ENCODE assay signal across 26 mouse cellular contexts in genomic region chr6:29600188-29600587, GRCm38 (mm10). TPM values are rescaled to one million over a fixed set of nuclear protein-coding genes. Genes with fewer than 3 reads are reported as not detected.
A peak's percentile ranks its signal among the peaks of the same experiment; 100 is the strongest.
DNase-seq lines count a peak whose midpoint lies in the region; ATAC-seq and TF ChIP-seq lines count a peak whose summit lies in the region.
"Had no signal": no experiment of that assay in that cellular context is flagged by ENCODE, and none has a peak within 500 bp of the region (broad histone marks: within the 10 kb centered on the region; RNA-seq: fewer than 3 reads in every experiment).

No protein-coding gene starts in this region.

- dilution Hi-C loops in CH12.LX (cut with MboI; ENCODE audit: extremely low pct_ligation_motif_present, extremely low pct_unique_long_range_greater_than_20kb, low sequenced_read_pairs): no loop called here

- TF ChIP-seq CTCF in heart, adult 2 months (IDR thresholded peaks at IDR 0.05): no peak
- no peak for TF ChIP-seq CTCF in CH12.LX (conservative IDR thresholded peaks at IDR 0.05 in 1 of 2, IDR thresholded peaks at IDR 0.05 in 1 of 2; ENCODE audit: low read depth in 2 of 2, low read length in 2 of 2)

- TF ChIP-seq RAD21 in CH12.LX (IDR thresholded peaks at IDR 0.05; ENCODE audit: low read depth, low read length): no peak

- DNase-seq in heart, adult 11 months: peak; percentile 58
- no peak for DNase-seq in heart, adult 2 months
- no peak for DNase-seq in CH12.LX (ENCODE audit: extremely low read depth)
- no peak for DNase-seq in limb, embryonic 10.5 days (ENCODE audit: low spot score)
- no peak for DNase-seq in gastrocnemius, postnatal 25 days
- DNase-seq: adrenal gland, adult 8-10 months; adrenal gland, postnatal 25 days; B cell, adult 2 months; cerebellum, adult 11 months; cerebellum, adult 18-20 months; cerebellum, adult 8-10 months; cerebellum, adult 9-11 months; cerebellum, postnatal 14 days; cerebellum, postnatal 36 days; embryo, embryonic 11 days had no signal

- no peak overlapping the region for H3K27ac ChIP-seq in heart, adult 2 months
- H3K27ac ChIP-seq in CH12.LX (ENCODE audit: insufficient read depth, low read depth): no peak overlapping the region
- no peak overlapping the region for H3K27ac ChIP-seq in limb, embryonic 10.5 days
- H3K27ac ChIP-seq: embryonic facial prominence, embryonic 13.5 days; embryonic facial prominence, embryonic 15.5 days; forebrain, embryonic 10.5 days; forebrain, embryonic 12.5 days had no signal

- H3K79me2 ChIP-seq in heart, adult 2 months (replicated peaks; ENCODE audit: control insufficient read depth, insufficient read depth, low read length): peaks cover 5% of the 10 kb centered on the region; the same call in 1 of the 2 replicates
- H3K79me2 ChIP-seq in CH12.LX (replicated peaks; ENCODE audit: control insufficient read depth, extremely low read depth, insufficient read depth, poor library complexity, severe bottlenecking): peaks cover 84% of the 10 kb centered on the region

- ATAC-seq in granulocyte monocyte progenitor cell, adult 5-6 weeks (replicated peaks; ENCODE audit: poor library complexity, severe bottlenecking): peak; percentile 58
- ATAC-seq: activated CD4-positive, CD25-positive, alpha-beta regulatory T cell, adult 4 months; CD4-positive, CD25-positive, alpha-beta regulatory T cell, adult 4 months; forebrain, embryonic 14.5 days; forebrain, embryonic 16.5 days; Patski had no signal

- no peak overlapping the region for H3K4me3 ChIP-seq in heart, adult 2 months
- no peak overlapping the region for H3K4me3 ChIP-seq in CH12.LX (replicated peaks in 1 of 3; ENCODE audit: low read depth in 2 of 3, low read length in 2 of 3, poor library complexity in 1 of 3)
- no peak overlapping the region for H3K4me3 ChIP-seq in limb, embryonic 10.5 days
- H3K4me3 ChIP-seq: embryonic facial prominence, embryonic 13.5 days; embryonic facial prominence, embryonic 15.5 days; erythroblast, embryonic 14.5 days; forebrain, embryonic 10.5 days; forebrain, embryonic 12.5 days had no signal

- in situ Hi-C loops in CH12.LX (cut with MboI; ENCODE audit: low pct_ligation_motif_present, low pct_unique_long_range_greater_than_20kb, low sequenced_read_pairs): no loop called here

- no peaks in the 10 kb centered on the region for H3K9me3 ChIP-seq in CH12.LX (replicated peaks; ENCODE audit: low read length)
- no peaks in the 10 kb centered on the region for H3K9me3 ChIP-seq in limb, embryonic 10.5 days (replicated peaks)
- H3K9me3 ChIP-seq: embryonic facial prominence, embryonic 13.5 days; embryonic facial prominence, embryonic 15.5 days; forebrain, embryonic 10.5 days; forebrain, embryonic 12.5 days had no signal

- TF ChIP-seq EP300 in heart, adult 2 months (IDR thresholded peaks at IDR 0.05; ENCODE audit: insufficient read depth, low read depth, low read length): no peak
- TF ChIP-seq EP300 in CH12.LX (IDR thresholded peaks at IDR 0.05; ENCODE audit: low read length): no peak

- H3K4me1 ChIP-seq in heart, adult 2 months (ENCODE audit: control insufficient read depth, insufficient read depth, low read length): no peaks in the 10 kb centered on the region; the same call in 1 of the 2 replicates
- peaks cover 0 to 38% of the 10 kb centered on the region in 2 experiments; a peak in 2 of 4 replicates for H3K4me1 ChIP-seq in CH12.LX (ENCODE audit: control insufficient read depth in 1 of 2, insufficient read depth in 2 of 2)
- H3K4me1 ChIP-seq in limb, embryonic 10.5 days: no peaks in the 10 kb centered on the region
- H3K4me1 ChIP-seq: embryonic facial prominence, embryonic 13.5 days; embryonic facial prominence, embryonic 15.5 days had no signal

- H3K36me3 ChIP-seq in heart, adult 2 months (ENCODE audit: control insufficient read depth, insufficient read depth, low read length): no peaks in the 10 kb centered on the region; the same call in none of the 2 replicates
- H3K36me3 ChIP-seq in CH12.LX (replicated peaks in 1 of 2; ENCODE audit: control insufficient read depth in 1 of 2, insufficient read depth in 1 of 2, low read length in 1 of 2): peaks cover 6 to 52% of the 10 kb centered on the region in 2 experiments
- H3K36me3 ChIP-seq in limb, embryonic 10.5 days: peaks cover 17% of the 10 kb centered on the region
- H3K36me3 ChIP-seq: embryonic facial prominence, embryonic 13.5 days; embryonic facial prominence, embryonic 15.5 days; forebrain, embryonic 12.5 days had no signal

- H3K4me2 ChIP-seq in CH12.LX (ENCODE audit: insufficient read depth, low read depth, poor library complexity, severe bottlenecking): no peak overlapping the region
- H3K4me2 ChIP-seq: embryonic facial prominence, embryonic 13.5 days; embryonic facial prominence, embryonic 15.5 days; forebrain, embryonic 12.5 days had no signal

- no peak for TF ChIP-seq POLR2A in heart, adult 2 months (IDR thresholded peaks at IDR 0.05; ENCODE audit: insufficient read depth, low read depth, low read length)
- TF ChIP-seq POLR2A in CH12.LX (IDR thresholded peaks at IDR 0.05; ENCODE audit: low read depth, low read length): no peak

- intact Hi-C loops in heart, adult 2 months (cut with DNase I): no loop called here

- H3K9ac ChIP-seq in heart, adult 2 months (ENCODE audit: low read depth, low read length): no peak overlapping the region
- no peak overlapping the region for H3K9ac ChIP-seq in CH12.LX (ENCODE audit: insufficient read depth, low read depth)
- H3K9ac ChIP-seq: embryonic facial prominence, embryonic 13.5 days; embryonic facial prominence, embryonic 15.5 days; forebrain, embryonic 12.5 days had no signal

- no peaks in the 10 kb centered on the region for H3K27me3 ChIP-seq in heart, adult 2 months (ENCODE audit: control insufficient read depth, insufficient read depth, low read length)
- no peaks in the 10 kb centered on the region for H3K27me3 ChIP-seq in CH12.LX (replicated peaks)
- H3K27me3 ChIP-seq in limb, embryonic 10.5 days (ENCODE audit: low read depth, poor library complexity, severe bottlenecking): no peaks in the 10 kb centered on the region
- H3K27me3 ChIP-seq: embryonic facial prominence, embryonic 13.5 days; embryonic facial prominence, embryonic 15.5 days; forebrain, embryonic 12.5 days; Patski had no signal

TF ChIP-seq in CH12.LX, 34 proteins besides CTCF, POLR2A, EP300 and RAD21:
- no peak for TF ChIP-seq CHD1 (IDR thresholded peaks at IDR 0.05; ENCODE audit: low read depth, low read length)
- peak; percentile 67; the same call in 1 of the 2 replicates for TF ChIP-seq ZNF384 (IDR thresholded peaks at IDR 0.05; ENCODE audit: low read depth, low read length)
- no peak for TF ChIP-seq RCOR1 (conservative IDR thresholded peaks at IDR 0.05; ENCODE audit: low read depth, low read length)
TF ChIP-seq in CH12.LX: peak in this region for 1.

RNA-seq across cellular contexts. Expression of gene Tnpo3, which starts 9.5 kb away (rescaled TPM):
- 10 to 100 TPM; 43.0 to 44.1 TPM for total RNA-seq in heart, adult 2 months (2021)
- 32.7 and 52.2 TPM in 2 replicates for polyA plus RNA-seq in heart, adult 2 months (2012; rRNA removed)
- total RNA-seq in CH12.LX (2012; rRNA removed) (60.5 and 75.1 TPM in 2 replicates), CH12.LX (2014; rRNA removed) (66.4 and 76.0 TPM in 2 replicates)
- 130 and 140 TPM in 2 replicates for polyA plus RNA-seq in CH12.LX (2012; ENCODE audit: insufficient read length, low read depth)
- total RNA-seq in granulocyte monocyte progenitor cell, adult 5-6 weeks (2014; fragmentation: Nextera tagmentation): 66.4 and 89.6 TPM in 2 replicates
- total RNA-seq in granulocyte monocyte progenitor cell, adult 5-6 weeks (2017): 74.5 and 77.2 TPM in 2 replicates
- 115 and 128 TPM in 2 replicates for polyA plus RNA-seq in limb, embryonic 10.5 days (2016; fragmentation: Nextera tagmentation; extraction: Ambion mirVana)
- 10 to 100 TPM; 28.5 to 30.8 TPM for total RNA-seq in gastrocnemius, postnatal 25 days (2021)
